Comparison of ENCODE assay signal across 11 mouse cellular contexts in genomic region chr7:46226936-46227335, GRCm38 (mm10). TPM values are rescaled to one million over a fixed set of nuclear protein-coding genes. Genes with fewer than 3 reads are reported as not detected.
DNase-seq lines count a peak whose midpoint lies in the region; ATAC-seq and TF ChIP-seq lines count a peak whose summit lies in the region.
"Had no signal": no experiment of that assay in that cellular context is flagged by ENCODE, and none has a peak within 500 bp of the region (broad histone marks: within the 10 kb centered on the region; RNA-seq: fewer than 3 reads in every experiment).

No protein-coding gene starts in this region.

- no peak for ATAC-seq in hindbrain, embryonic 12.5 days (ENCODE audit: low FRiP score)
- ATAC-seq in hindbrain, embryonic 11.5 days (ENCODE audit: low FRiP score) = no peak
- no peak for ATAC-seq in intestine, postnatal 0 days
- ATAC-seq in liver, embryonic 12.5 days = no peak
- no peak for ATAC-seq in megakaryocyte-erythroid progenitor cell, adult 5-6 weeks (replicated peaks; ENCODE audit: low FRiP score, low TSS enrichment, poor library complexity, severe bottlenecking)

- no peaks in the 10 kb centered on the region for H3K36me3 ChIP-seq in hindbrain, embryonic 12.5 days
- H3K36me3 ChIP-seq in hindbrain, embryonic 11.5 days (ENCODE audit: control insufficient read depth, insufficient read depth, low read length) = no peaks in the 10 kb centered on the region
- peaks cover 42% of the 10 kb centered on the region for H3K36me3 ChIP-seq in intestine, postnatal 0 days (ENCODE audit: control insufficient read depth, insufficient read depth)
- no peaks in the 10 kb centered on the region for H3K36me3 ChIP-seq in liver, embryonic 12.5 days
- H3K36me3 ChIP-seq: limb, embryonic 12.5 days; neural tube, embryonic 12.5 days had no signal

- H3K9ac ChIP-seq in hindbrain, embryonic 12.5 days = no peak overlapping the region
- no peak overlapping the region for H3K9ac ChIP-seq in hindbrain, embryonic 11.5 days (ENCODE audit: low read depth, low read length)
- H3K9ac ChIP-seq in intestine, postnatal 0 days (ENCODE audit: low read depth, low read length) = no peak overlapping the region
- H3K9ac ChIP-seq in liver, embryonic 12.5 days = no peak overlapping the region
- H3K9ac ChIP-seq: limb, embryonic 12.5 days; neural tube, embryonic 12.5 days had no signal

- TF ChIP-seq CTCF in cerebellum, adult 2 months (IDR thresholded peaks at IDR 0.05; ENCODE audit: borderline replicate concordance, insufficient read depth, low read depth, low read length) = no peak
- no peak for TF ChIP-seq CTCF in intestine, postnatal 0 days (IDR thresholded peaks at IDR 0.05; ENCODE audit: low read depth)

- no peak for TF ChIP-seq POLR2A in cerebellum, adult 2 months (IDR thresholded peaks at IDR 0.05; ENCODE audit: borderline replicate concordance, insufficient read depth, low read length)

- 0 out of 2 replicates have a peak overlapping the region, but pooled peaks have one; percentile 35 for H3K27ac ChIP-seq in hindbrain, embryonic 12.5 days
- no peak overlapping the region for H3K27ac ChIP-seq in hindbrain, embryonic 11.5 days (ENCODE audit: low read depth, low read length)
- H3K27ac ChIP-seq in cerebellum, adult 2 months (ENCODE audit: insufficient read depth, low read length) = no peak overlapping the region
- H3K27ac ChIP-seq in intestine, postnatal 0 days (ENCODE audit: low read depth, low read length) = no peak overlapping the region
- H3K27ac ChIP-seq in liver, embryonic 12.5 days = no peak overlapping the region
- H3K27ac ChIP-seq: limb, embryonic 12.5 days; neural tube, embryonic 12.5 days had no signal

- no peaks in the 10 kb centered on the region for H3K9me3 ChIP-seq in hindbrain, embryonic 12.5 days (replicated peaks)
- H3K9me3 ChIP-seq in hindbrain, embryonic 11.5 days (ENCODE audit: control insufficient read depth, low read length) = no peaks in the 10 kb centered on the region
- no peaks in the 10 kb centered on the region for H3K9me3 ChIP-seq in intestine, postnatal 0 days (ENCODE audit: control insufficient read depth)
- no peaks in the 10 kb centered on the region for H3K9me3 ChIP-seq in liver, embryonic 12.5 days (replicated peaks)
- H3K9me3 ChIP-seq: limb, embryonic 12.5 days; megakaryocyte, embryonic 14.5 days; neural tube, embryonic 12.5 days had no signal

- H3K27me3 ChIP-seq in hindbrain, embryonic 12.5 days = 0 out of 2 replicates have a peak, but pooled peaks cover 3% of the 10 kb centered on the region
- H3K27me3 ChIP-seq in hindbrain, embryonic 11.5 days (ENCODE audit: control insufficient read depth, insufficient read depth, low read length) = no peaks in the 10 kb centered on the region
- no peaks in the 10 kb centered on the region for H3K27me3 ChIP-seq in cerebellum, adult 2 months (ENCODE audit: control insufficient read depth, insufficient read depth, low read length)
- H3K27me3 ChIP-seq in intestine, postnatal 0 days (replicated peaks; ENCODE audit: control insufficient read depth, insufficient read depth, low read length) = no peaks in the 10 kb centered on the region
- 0 out of 2 replicates have a peak, but pooled peaks cover 3% of the 10 kb centered on the region for H3K27me3 ChIP-seq in liver, embryonic 12.5 days (replicated peaks)
- H3K27me3 ChIP-seq: limb, embryonic 12.5 days; neural tube, embryonic 12.5 days had no signal

- 69% methylated on average over 4 of the region's 4 CpGs for WGBS in hindbrain, embryonic 12.5 days
- 80% methylated on average over 4 of the region's 4 CpGs for WGBS in hindbrain, embryonic 11.5 days
- WGBS in cerebellum, adult 2 months = 19% methylated on average over 4 of the region's 4 CpGs
- WGBS in intestine, postnatal 0 days = 72% methylated on average over 4 of the region's 4 CpGs
- 66% methylated on average over 4 of the region's 4 CpGs for WGBS in liver, embryonic 12.5 days (ENCODE audit: insufficient replicate concordance)

- H3K4me3 ChIP-seq in hindbrain, embryonic 12.5 days = no peak overlapping the region
- H3K4me3 ChIP-seq in hindbrain, embryonic 11.5 days (ENCODE audit: low read depth, low read length) = no peak overlapping the region
- H3K4me3 ChIP-seq in cerebellum, adult 2 months (replicated peaks; ENCODE audit: insufficient read depth, low read depth, low read length) = no peak overlapping the region
- no peak overlapping the region for H3K4me3 ChIP-seq in intestine, postnatal 0 days (ENCODE audit: low read depth, low read length)
- H3K4me3 ChIP-seq in liver, embryonic 12.5 days = no peak overlapping the region
- H3K4me3 ChIP-seq: limb, embryonic 12.5 days; megakaryocyte, embryonic 14.5 days; neural tube, embryonic 12.5 days had no signal

- no peak for DNase-seq in hindbrain, embryonic 11.5 days (ENCODE audit: low spot score)
- peak; percentile 28 for DNase-seq in adipocyte (ENCODE audit: low spot score)
- DNase-seq in cerebellum, adult 2 months = peak; percentile 59 to 76
- peak; percentile 57 for DNase-seq in heart, adult 8-10 months (ENCODE audit: low spot score)

- H3K4me1 ChIP-seq in hindbrain, embryonic 12.5 days = peaks cover 16% of the 10 kb centered on the region; the same call in 1 of the 2 replicates
- H3K4me1 ChIP-seq in hindbrain, embryonic 11.5 days (replicated peaks; ENCODE audit: control insufficient read depth, insufficient read depth, low read length) = no peaks in the 10 kb centered on the region; the same call in 1 of the 2 replicates
- H3K4me1 ChIP-seq in cerebellum, adult 2 months (ENCODE audit: control insufficient read depth, insufficient read depth, low read length) = peaks cover 3% of the 10 kb centered on the region; the same call in 1 of the 2 replicates
- H3K4me1 ChIP-seq in intestine, postnatal 0 days (replicated peaks; ENCODE audit: control insufficient read depth, insufficient read depth, low read length) = no peaks in the 10 kb centered on the region
- H3K4me1 ChIP-seq in liver, embryonic 12.5 days = no peaks in the 10 kb centered on the region
- H3K4me1 ChIP-seq: megakaryocyte, embryonic 14.5 days had no signal

- H3K4me2 ChIP-seq in hindbrain, embryonic 12.5 days (replicated peaks) = no peak overlapping the region
- H3K4me2 ChIP-seq in hindbrain, embryonic 11.5 days (replicated peaks; ENCODE audit: low read depth, low read length) = no peak overlapping the region
- no peak overlapping the region for H3K4me2 ChIP-seq in intestine, postnatal 0 days (replicated peaks; ENCODE audit: low read depth)
- H3K4me2 ChIP-seq in liver, embryonic 12.5 days = no peak overlapping the region
- H3K4me2 ChIP-seq: limb, embryonic 12.5 days; neural tube, embryonic 12.5 days had no signal

RNA-seq across cellular contexts. Expression of gene Ush1c, which starts 11.4 kb away (rescaled TPM):
- 2.4 and 4.1 TPM in 2 replicates for polyA plus RNA-seq in hindbrain, embryonic 12.5 days (2016; fragmentation: Nextera tagmentation; extraction: Ambion mirVana)
- 3.0 and 3.4 TPM in 2 replicates for polyA plus RNA-seq in hindbrain, embryonic 11.5 days (2014; fragmentation: Nextera tagmentation; extraction: Ambion mirVana)
- polyA plus RNA-seq in cerebellum, adult 2 months (2012; rRNA removed) = 0.13 and 0.16 TPM in 2 replicates
- 1 to 10 TPM; 3.8 to 6.9 (median 5.6) TPM for total RNA-seq in heart, adult 8-10 months (2022)
- polyA plus RNA-seq in intestine, postnatal 0 days (2015; fragmentation: Nextera tagmentation; extraction: Ambion mirVana) = 132 and 142 TPM in 2 replicates
- 0.11 TPM in 1 of 2 replicates, not detected in the other for polyA plus RNA-seq in liver, embryonic 12.5 days (2016; fragmentation: Nextera tagmentation; extraction: Ambion mirVana)
- total RNA-seq in megakaryocyte-erythroid progenitor cell, adult 5-6 weeks (2014; fragmentation: Nextera tagmentation) = not detected in 2 replicates
- not detected in 2 replicates for total RNA-seq in megakaryocyte-erythroid progenitor cell, adult 5-6 weeks (2017)

RNA-seq across cellular contexts. Expression of gene Otog, which starts 13.9 kb away (rescaled TPM):
- polyA plus RNA-seq in hindbrain, embryonic 12.5 days (2016; fragmentation: Nextera tagmentation; extraction: Ambion mirVana) = 1.4 and 4.5 TPM in 2 replicates
- polyA plus RNA-seq in hindbrain, embryonic 11.5 days (2014; fragmentation: Nextera tagmentation; extraction: Ambion mirVana) = 0.45 and 0.71 TPM in 2 replicates
- polyA plus RNA-seq in cerebellum, adult 2 months (2012; rRNA removed) = 0.03 and 0.08 TPM in 2 replicates
- under 1 TPM; 0.03 to 0.06 (median 0.06) TPM for total RNA-seq in heart, adult 8-10 months (2022)
- polyA plus RNA-seq in intestine, postnatal 0 days (2015; fragmentation: Nextera tagmentation; extraction: Ambion mirVana) = not detected in 2 replicates
- not detected in 2 replicates for polyA plus RNA-seq in liver, embryonic 12.5 days (2016; fragmentation: Nextera tagmentation; extraction: Ambion mirVana)
- not detected in 2 replicates for total RNA-seq in megakaryocyte-erythroid progenitor cell, adult 5-6 weeks (2014; fragmentation: Nextera tagmentation)
- not detected in 2 replicates for total RNA-seq in megakaryocyte-erythroid progenitor cell, adult 5-6 weeks (2017)

RNA-seq across cellular contexts. Expression of gene Abcc8, which starts 47.1 kb away (rescaled TPM):
- 2.0 and 2.6 TPM in 2 replicates for polyA plus RNA-seq in hindbrain, embryonic 12.5 days (2016; fragmentation: Nextera tagmentation; extraction: Ambion mirVana)
- 1.4 and 1.8 TPM in 2 replicates for polyA plus RNA-seq in hindbrain, embryonic 11.5 days (2014; fragmentation: Nextera tagmentation; extraction: Ambion mirVana)
- polyA plus RNA-seq in cerebellum, adult 2 months (2012; rRNA removed) = 57.1 and 64.5 TPM in 2 replicates
- total RNA-seq in heart, adult 8-10 months (2022) = 10 to 100 TPM; 39.5 to 54.6 (median 45.7) TPM
- 0.95 and 1.8 TPM in 2 replicates for polyA plus RNA-seq in intestine, postnatal 0 days (2015; fragmentation: Nextera tagmentation; extraction: Ambion mirVana)
- 0.20 and 0.33 TPM in 2 replicates for polyA plus RNA-seq in liver, embryonic 12.5 days (2016; fragmentation: Nextera tagmentation; extraction: Ambion mirVana)
- not detected in 2 replicates for total RNA-seq in megakaryocyte-erythroid progenitor cell, adult 5-6 weeks (2014; fragmentation: Nextera tagmentation)
- total RNA-seq in megakaryocyte-erythroid progenitor cell, adult 5-6 weeks (2017) = not detected in 2 replicates

Comparison
In these comparisons a context has a peak if more than half of its experiments do, and no peak if none do; other contexts are left out.
1. RNA of gene Ush1c, which starts 11.4 kb away (polyA plus RNA-seq): 132 to 142 TPM in intestine, postnatal 0 days; 2.4 to 4.1 TPM in hindbrain, embryonic 12.5 days, 3.0 to 3.4 TPM in hindbrain, embryonic 11.5 days, 0.13 to 0.16 TPM in cerebellum, adult 2 months and 0.11 TPM in liver, embryonic 12.5 days; every median in the first group is over 10 times any median in the second.
2. RNA of gene Abcc8, which starts 47.1 kb away (polyA plus RNA-seq): 57.1 to 64.5 TPM in cerebellum, adult 2 months; 2.0 to 2.6 TPM in hindbrain, embryonic 12.5 days, 0.95 to 1.8 TPM in intestine, postnatal 0 days, 1.4 to 1.8 TPM in hindbrain, embryonic 11.5 days and 0.20 to 0.33 TPM in liver, embryonic 12.5 days; every median in the first group is over 10 times any median in the second.